Mouse (Mus musculus) midbrain, embryonic 16.5 days (tissue): ENCODE data around the gene Psmd5. TPM values are rescaled to one million over a fixed set of nuclear protein-coding genes. Genes with fewer than 3 reads are reported as not detected.
"Not testable (repeated sequence)": the region's sequence is repeated elsewhere in the genome, so short reads cannot be mapped to it uniquely, and the experiment has no call there.

Experiments used
- ATAC-seq: fragments of 200-750 bp; cut with Nextera tagmentation; 2 replicates; pipeline ENCODE4 v1.8.0; 2017; ENCODE audit warnings: moderate TSS enrichment
- H3K27ac ChIP-seq: fragments of 300-500 bp; sonication (generic); 2 replicates; pipeline ENCODE4 v1.5.1; 2014; ENCODE audit warnings: mild to moderate bottlenecking, low read length, mixed read lengths
- H3K27me3 ChIP-seq: fragments of 300-500 bp; sonication (generic); 2 replicates; pipeline ENCODE4 v1.6.1; 2014; ENCODE audit warnings: low read depth, low read length, mixed read lengths; ENCODE audit not compliant: control insufficient read depth, insufficient read depth
- H3K36me3 ChIP-seq: fragments of 300-500 bp; sonication (generic); 2 replicates; pipeline ENCODE4 v1.6.1; 2014; ENCODE audit warnings: mild to moderate bottlenecking, low read length, moderate library complexity, mixed read lengths; ENCODE audit not compliant: control insufficient read depth, insufficient read depth
- H3K4me1 ChIP-seq: fragments of 300-500 bp; sonication (generic); 2 replicates; pipeline ENCODE4 v1.6.1; 2014; ENCODE audit warnings: mild to moderate bottlenecking, low read length, mixed read lengths; ENCODE audit not compliant: control insufficient read depth, insufficient read depth
- H3K4me2 ChIP-seq: fragments of 300-500 bp; sonication (generic); 2 replicates; pipeline ENCODE4 v1.6.1; 2014; ENCODE audit warnings: mild to moderate bottlenecking, low read length, mixed read lengths
- H3K4me3 ChIP-seq: fragments of 300-500 bp; sonication (generic); 2 replicates; pipeline ENCODE4 v1.5.1; 2014; ENCODE audit warnings: low read depth, mild to moderate bottlenecking, low read length, moderate library complexity, mixed read lengths
- H3K9ac ChIP-seq: fragments of 300-500 bp; sonication (generic); 2 replicates; pipeline ENCODE4 v1.6.1; 2014; ENCODE audit warnings: low read depth, low read length, mixed read lengths
- H3K9me3 ChIP-seq: fragments of 300-500 bp; sonication (generic); replicated peaks from 2 replicates; pipeline ENCODE4 v1.6.1; 2014; ENCODE audit warnings: mild to moderate bottlenecking, low read length, mixed read lengths; ENCODE audit not compliant: control insufficient read depth, poor library complexity, severe bottlenecking
- whole genome bisulfite sequencing: fragments of 180-500 bp; shearing (Covaris S2); extraction: QIAGEN DNeasy Blood & Tissue Kit; methylation state at CpG from one replicate; pipeline ENCODE4 v1.1.7; 2014; 5-methylcytosine and 5-hydroxymethylcytosine counted together
- polyA plus RNA-seq: library from polyadenylated mRNA; unstranded; fragments of >200 nt; fragmentation: Nextera tagmentation; extraction: Ambion mirVana; gene quantifications from 2 replicates; pipeline ENCODE4 v1.2.1, GENCODE M21; 2015

Psmd5 gene
- polyA plus RNA-seq, 1 experiment from 2014 or later: 98.8 TPM

- WGBS: under 1% methylated on average over 50 of the region's 57 CpGs
- Histone ChIP-seq H3K9ac (peak within 1 kb of the TSS; percentile 96), H3K4me3 (peak within 1 kb of the TSS; percentile 99), H3K27me3 (no peaks in the 10 kb centered on the region; the same call in 1 of the 2 replicates), H3K36me3 (no peaks in the 10 kb centered on the region), H3K4me1 (peaks cover 24% of the 10 kb centered on the region), H3K9me3 (no peaks in the 10 kb centered on the region), H3K27ac (peak within 1 kb of the TSS; percentile 88), H3K4me2 (peak within 1 kb of the TSS; percentile 85)
- peak; percentile 98 for ATAC-seq
Observed at GRCm38 (mm10) chr2:34825827-34826459, 48.8 kb downstream of the Psmd5 start, which contains the start of gene Fbxw2. Gene Fbxw2, minus strand, starts transcription at chr2:34826311.

GRCm38 (mm10) chr2:34818492-34818891 is 56.3 kb downstream of the Psmd5 start:
- H3K27me3 ChIP-seq: no peaks in the 10 kb centered on the region
- no peak overlapping the region for H3K4me2 ChIP-seq

GRCm38 (mm10) chr2:34815893-34816292 is 58.9 kb downstream of the Psmd5 start:
- not testable (repeated sequence) for H3K9me3 ChIP-seq, H3K27me3 ChIP-seq, H3K4me3 ChIP-seq, H3K4me1 ChIP-seq, H3K4me2 ChIP-seq, ATAC-seq, H3K9ac ChIP-seq, H3K27ac ChIP-seq
- peaks cover 19% of the 10 kb centered on the region for H3K36me3 ChIP-seq
- 92% methylated on average over 2 of the region's 2 CpGs for WGBS

More at GRCm38 (mm10) chr2:34818492-34818891, 56.3 kb downstream of the Psmd5 start:
- Histone ChIP-seq H3K4me1 (peaks cover under 1% of the 10 kb centered on the region; the same call in 1 of the 2 replicates), H3K9ac (no peak overlapping the region), H3K4me3 (no peak overlapping the region), H3K9me3 (no peaks in the 10 kb centered on the region), H3K36me3 (peaks cover 11% of the 10 kb centered on the region), H3K27ac (no peak overlapping the region)
- ATAC-seq: no peak
- WGBS: 100% methylated on average over 2 of the region's 2 CpGs

- no peak overlapping the region for H3K4me2 ChIP-seq
- no peak overlapping the region for H3K27ac ChIP-seq
- no peak overlapping the region for H3K4me3 ChIP-seq
- H3K4me1 ChIP-seq: no peaks in the 10 kb centered on the region
- no peaks in the 10 kb centered on the region for H3K27me3 ChIP-seq
- WGBS: 87% methylated on average over 7 of the region's 7 CpGs
- no peak overlapping the region for H3K9ac ChIP-seq
- peaks cover 15% of the 10 kb centered on the region for H3K36me3 ChIP-seq
- no peaks in the 10 kb centered on the region for H3K9me3 ChIP-seq
- ATAC-seq: no peak
Observed at GRCm38 (mm10) chr2:34812706-34813105, 62.1 kb downstream of the Psmd5 start.

GRCm38 (mm10) chr2:34810775-34811174 is 64.0 kb downstream of the Psmd5 start:
- H3K9me3 ChIP-seq: no peaks in the 10 kb centered on the region
- no peaks in the 10 kb centered on the region for H3K27me3 ChIP-seq
- H3K4me3 ChIP-seq: no peak overlapping the region
- no peak overlapping the region for H3K27ac ChIP-seq
- H3K9ac ChIP-seq: no peak overlapping the region
- H3K4me1 ChIP-seq: no peaks in the 10 kb centered on the region
- no peak for ATAC-seq
- no peak overlapping the region for H3K4me2 ChIP-seq
- H3K36me3 ChIP-seq: peaks cover 15% of the 10 kb centered on the region
- 96% methylated on average over 3 of the region's 3 CpGs for WGBS

GRCm38 (mm10) chr2:34809568-34809967 is 65.2 kb downstream of the Psmd5 start:
- Histone ChIP-seq H3K4me3 (no peak overlapping the region), H3K4me2 (no peak overlapping the region), H3K27ac (no peak overlapping the region), H3K9ac (no peak overlapping the region), H3K27me3 (no peaks in the 10 kb centered on the region), H3K36me3 (peaks cover 12% of the 10 kb centered on the region), H3K9me3 (no peaks in the 10 kb centered on the region), H3K4me1 (0 out of 2 replicates have a peak, but pooled peaks cover 2% of the 10 kb centered on the region)
- WGBS: 100% methylated on average over 1 of the region's 1 CpGs
- no peak for ATAC-seq

GRCm38 (mm10) chr2:34808057-34808456 is 66.7 kb downstream of the Psmd5 start:
- Histone ChIP-seq H3K4me3 (no peak overlapping the region), H3K9ac (no peak overlapping the region), H3K4me1 (peaks cover 10% of the 10 kb centered on the region), H3K27ac (no peak overlapping the region), H3K4me2 (no peak overlapping the region), H3K36me3 (peaks cover 10% of the 10 kb centered on the region), H3K9me3 (no peaks in the 10 kb centered on the region), H3K27me3 (no peaks in the 10 kb centered on the region)
- WGBS: 91% methylated on average over 2 of the region's 2 CpGs
- no peak for ATAC-seq

GRCm38 (mm10) chr2:34805364-34805950 is 69.3 kb downstream of the Psmd5 start:
- no peak overlapping the region for H3K4me3 ChIP-seq
- H3K9ac ChIP-seq: no peak overlapping the region
- no peak for ATAC-seq
- no peaks in the 10 kb centered on the region for H3K27me3 ChIP-seq
- peaks cover 12% of the 10 kb centered on the region for H3K4me1 ChIP-seq
- H3K9me3 ChIP-seq: no peaks in the 10 kb centered on the region
- H3K36me3 ChIP-seq: 0 out of 2 replicates have a peak, but pooled peaks cover 2% of the 10 kb centered on the region
- no peak overlapping the region for H3K27ac ChIP-seq
- no peak overlapping the region for H3K4me2 ChIP-seq
- 96% methylated on average over 10 of the region's 10 CpGs for whole genome bisulfite sequencing

- H3K27me3 ChIP-seq: no peaks in the 10 kb centered on the region
- no peak overlapping the region for H3K27ac ChIP-seq
- 76% methylated on average over 1 of the region's 1 CpGs for WGBS
- H3K4me2 ChIP-seq: no peak overlapping the region
- H3K9me3 ChIP-seq: no peaks in the 10 kb centered on the region
- no peak for ATAC-seq
- H3K9ac ChIP-seq: no peak overlapping the region
- peaks cover 14% of the 10 kb centered on the region for H3K4me1 ChIP-seq
- no peak overlapping the region for H3K4me3 ChIP-seq
- H3K36me3 ChIP-seq: 0 out of 2 replicates have a peak, but pooled peaks cover 2% of the 10 kb centered on the region
Observed at GRCm38 (mm10) chr2:34804815-34805214, 70.0 kb downstream of the Psmd5 start.
